Mouse (Mus musculus): ENCODE results near the gene Lgmn. TPM values are rescaled to one million over a fixed set of nuclear protein-coding genes. Genes with fewer than 3 reads are reported as not detected.

Gene Lgmn
- total and polyA plus RNA-seq, 3 experiments: 38.5 to 49.9 (median 42.6) TPM

DNA sequence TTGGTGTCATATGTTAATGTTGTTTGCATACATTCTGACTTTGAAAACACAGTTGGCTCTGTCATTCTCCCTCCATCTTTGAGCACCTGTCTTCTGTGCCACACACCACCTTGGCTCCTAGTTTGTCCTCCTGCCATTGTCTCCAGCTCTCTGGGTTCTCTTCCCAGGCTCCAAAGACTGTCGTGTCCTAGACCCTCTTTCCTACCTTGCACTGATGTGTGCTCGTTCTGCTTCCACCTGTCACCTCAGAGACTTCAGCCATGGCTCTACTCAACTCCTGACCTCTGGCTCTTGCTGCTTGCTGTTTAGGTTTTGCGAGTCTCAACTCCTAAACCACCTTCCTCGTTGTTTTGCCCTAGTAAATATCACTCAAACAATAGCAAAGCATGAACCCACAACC lies 40.9 kb upstream of the Lgmn start:
- H3K4me1 ChIP-seq (ENCODE audit: control insufficient read depth in 1 of 2, insufficient read depth in 2 of 2): no peaks in the 10 kb centered on the region
- dilution Hi-C loops (cut with MboI; ENCODE audit: extremely low pct_ligation_motif_present, extremely low pct_unique_long_range_greater_than_20kb, low sequenced_read_pairs): no loop called here
- H3K4me2 ChIP-seq (ENCODE audit: insufficient read depth, low read depth, poor library complexity, severe bottlenecking): no peak overlapping the region
- no peak overlapping the region for H3K27ac ChIP-seq (ENCODE audit: insufficient read depth, low read depth)
- H3K36me3 ChIP-seq (replicated peaks in 1 of 2; ENCODE audit: control insufficient read depth in 1 of 2, insufficient read depth in 1 of 2, low read length in 1 of 2): peaks cover 43 to 75% of the 10 kb centered on the region in 2 experiments
- H3K27me3 ChIP-seq (replicated peaks): no peaks in the 10 kb centered on the region
- no peak for TF ChIP-seq ZNF384 (IDR thresholded peaks at IDR 0.05; ENCODE audit: low read depth, low read length)
- TF ChIP-seq KAT2A (IDR thresholded peaks at IDR 0.05; ENCODE audit: insufficient replicate concordance, low read length): no peak
- TF ChIP-seq GABPA (IDR thresholded peaks at IDR 0.05; ENCODE audit: insufficient replicate concordance, low read depth, low read length): no peak
- no peak for TF ChIP-seq ZMIZ1 (IDR thresholded peaks at IDR 0.05; ENCODE audit: low read depth, low read length)
- TF ChIP-seq MAFK (IDR thresholded peaks at IDR 0.05; ENCODE audit: insufficient replicate concordance, low read length): no peak
- no peak for TF ChIP-seq HCFC1 (IDR thresholded peaks at IDR 0.05; ENCODE audit: low read depth, low read length)
- no peak for TF ChIP-seq TCF12 (IDR thresholded peaks at IDR 0.05; ENCODE audit: low read depth, low read length)
- no peak for TF ChIP-seq CTCF (conservative IDR thresholded peaks at IDR 0.05 in 1 of 2, IDR thresholded peaks at IDR 0.05 in 1 of 2; ENCODE audit: low read depth in 2 of 2, low read length in 2 of 2)
- no peak for TF ChIP-seq USF1 (IDR thresholded peaks at IDR 0.05; ENCODE audit: low read depth, low read length)
- no peak for TF ChIP-seq POLR2A (IDR thresholded peaks at IDR 0.05; ENCODE audit: low read depth, low read length)
- TF ChIP-seq IRF4 (IDR thresholded peaks at IDR 0.05; ENCODE audit: low read depth, low read length): no peak
- TF ChIP-seq RAD21 (IDR thresholded peaks at IDR 0.05; ENCODE audit: low read depth, low read length): no peak
- no peak for TF ChIP-seq RCOR1 (conservative IDR thresholded peaks at IDR 0.05; ENCODE audit: low read depth, low read length)
- no peak for TF ChIP-seq USF2 (conservative IDR thresholded peaks at IDR 0.05; ENCODE audit: low read depth, low read length)
- TF ChIP-seq MEF2A (IDR thresholded peaks at IDR 0.05; ENCODE audit: borderline replicate concordance, low read depth, low read length): no peak
- TF ChIP-seq MXI1 (IDR thresholded peaks at IDR 0.05; ENCODE audit: low read depth, low read length): no peak
- TF ChIP-seq SIN3A (IDR thresholded peaks at IDR 0.05; ENCODE audit: low read length): no peak
- peaks cover 2% of the 10 kb centered on the region; the same call in 1 of the 2 replicates for H3K79me2 ChIP-seq (replicated peaks; ENCODE audit: control insufficient read depth, extremely low read depth, insufficient read depth, poor library complexity, severe bottlenecking)
- no peak for DNase-seq (ENCODE audit: extremely low read depth)
- in situ Hi-C loops (cut with MboI; ENCODE audit: low pct_ligation_motif_present, low pct_unique_long_range_greater_than_20kb, low sequenced_read_pairs): no loop called here
- no peaks in the 10 kb centered on the region for H3K9me3 ChIP-seq (replicated peaks; ENCODE audit: low read length)
- no peak overlapping the region for H3K9ac ChIP-seq (ENCODE audit: insufficient read depth, low read depth)
- no peak overlapping the region for H3K4me3 ChIP-seq (replicated peaks in 1 of 3; ENCODE audit: low read depth in 2 of 3, low read length in 2 of 3, poor library complexity in 1 of 3)

DNA sequence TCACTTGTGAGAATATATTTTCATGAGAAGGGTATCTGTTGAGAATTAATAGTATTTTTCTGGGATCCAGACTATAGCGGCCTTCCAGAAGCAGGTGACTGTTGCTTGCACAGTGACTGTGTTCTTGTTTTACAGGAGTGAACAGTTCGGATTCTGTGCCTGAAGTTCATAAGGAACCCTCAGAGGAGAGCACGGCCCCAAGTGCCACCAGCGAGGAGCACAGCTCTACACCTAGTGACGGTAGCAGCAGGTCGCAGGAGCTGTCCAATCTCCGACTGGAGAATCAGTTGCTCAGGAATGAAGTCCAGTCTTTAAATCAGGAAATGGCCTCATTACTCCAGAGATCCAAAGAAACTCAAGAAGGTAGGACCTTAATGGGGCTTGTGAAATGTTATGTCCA lies 34.8 kb upstream of the Lgmn start:
- in situ Hi-C loops (cut with MboI; ENCODE audit: low pct_ligation_motif_present, low pct_unique_long_range_greater_than_20kb, low sequenced_read_pairs): no loop called here
- no peak overlapping the region for H3K9ac ChIP-seq (ENCODE audit: insufficient read depth, low read depth)
- no peak overlapping the region for H3K27ac ChIP-seq (ENCODE audit: insufficient read depth, low read depth)
- peaks cover 5% of the 10 kb centered on the region for H3K79me2 ChIP-seq (replicated peaks; ENCODE audit: control insufficient read depth, extremely low read depth, insufficient read depth, poor library complexity, severe bottlenecking)
- H3K4me1 ChIP-seq (ENCODE audit: control insufficient read depth in 1 of 2, insufficient read depth in 2 of 2): peaks cover 3 to 8% of the 10 kb centered on the region in 2 experiments; a peak in 2 of 4 replicates
- no peak for DNase-seq (ENCODE audit: extremely low read depth)
- no peak overlapping the region for H3K4me2 ChIP-seq (ENCODE audit: insufficient read depth, low read depth, poor library complexity, severe bottlenecking)
- TF ChIP-seq MXI1 (IDR thresholded peaks at IDR 0.05; ENCODE audit: low read depth, low read length) (no peak), JUND (conservative IDR thresholded peaks at IDR 0.05; ENCODE audit: low read depth, low read length) (no peak), POLR2A (IDR thresholded peaks at IDR 0.05; ENCODE audit: low read depth, low read length) (no peak), ETS1 (conservative IDR thresholded peaks at IDR 0.05; ENCODE audit: low read depth, low read length) (no peak), USF1 (IDR thresholded peaks at IDR 0.05; ENCODE audit: low read depth, low read length) (no peak)
- dilution Hi-C loops (cut with MboI; ENCODE audit: extremely low pct_ligation_motif_present, extremely low pct_unique_long_range_greater_than_20kb, low sequenced_read_pairs): no loop called here
- no peaks in the 10 kb centered on the region for H3K9me3 ChIP-seq (replicated peaks; ENCODE audit: low read length)
- peaks cover 18 to 53% of the 10 kb centered on the region in 2 experiments for H3K36me3 ChIP-seq (replicated peaks in 1 of 2; ENCODE audit: control insufficient read depth in 1 of 2, insufficient read depth in 1 of 2, low read length in 1 of 2)
- H3K4me3 ChIP-seq (replicated peaks in 1 of 3; ENCODE audit: low read depth in 2 of 3, low read length in 2 of 3, poor library complexity in 1 of 3): no peak overlapping the region
- no peaks in the 10 kb centered on the region for H3K27me3 ChIP-seq (replicated peaks)

All from CH12.LX (cell line).